Mouse (Mus musculus): ENCODE data around the gene Usp7. TPM values are rescaled to one million over a fixed set of nuclear protein-coding genes. Genes with fewer than 3 reads are reported as not detected.

Usp7 gene
- polyA plus RNA-seq, 1 experiment from 2014 or later = 34.2 TPM

DNA sequence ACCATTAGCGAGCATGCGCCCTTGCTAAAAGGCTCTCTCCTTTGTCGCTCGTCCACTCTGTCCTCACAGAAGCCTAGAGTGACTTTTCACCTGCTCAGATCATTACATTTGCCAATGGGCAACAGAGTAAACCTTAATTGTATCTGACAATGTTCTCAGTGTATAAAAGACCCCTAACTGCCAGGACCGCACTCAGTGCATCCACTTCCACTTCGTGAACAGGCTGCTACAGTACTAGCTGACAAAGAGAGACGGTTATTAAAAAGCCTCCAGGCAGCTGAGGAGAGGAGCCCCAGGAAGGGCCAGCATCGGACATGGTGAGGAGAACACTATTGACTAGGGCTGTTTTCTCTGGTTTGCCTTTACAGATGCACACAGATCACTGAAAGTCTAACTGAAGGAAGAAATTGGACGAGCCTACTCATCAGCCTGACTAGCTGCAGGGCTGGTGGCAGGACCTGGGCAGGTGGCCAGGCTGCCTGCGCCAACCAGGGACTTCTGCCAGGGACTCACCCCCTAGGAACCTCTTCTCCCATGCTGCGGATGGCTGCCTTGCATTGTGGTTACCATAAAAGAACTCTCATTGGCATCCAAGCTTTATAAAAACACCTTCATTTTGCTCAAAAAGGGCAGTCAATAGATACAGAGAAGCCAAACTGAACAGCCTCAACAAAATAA, 102.0 kb downstream of the Usp7 start:
- 82% methylated on average over 11 of the region's 11 CpGs for WGBS
- Histone ChIP-seq H3K9ac (no peak overlapping the region), H3K4me2 (no peak overlapping the region), H3K27ac (no peak overlapping the region), H3K27me3 (replicated peaks) (no peaks in the 10 kb centered on the region), H3K4me3 (no peak overlapping the region), H3K9me3 (no peaks in the 10 kb centered on the region), H3K4me1 (no peaks in the 10 kb centered on the region), H3K36me3 (replicated peaks) (peaks cover 61% of the 10 kb centered on the region)
- no peak; the same call in 1 of the 2 replicates for ATAC-seq (replicated peaks)

DNA sequence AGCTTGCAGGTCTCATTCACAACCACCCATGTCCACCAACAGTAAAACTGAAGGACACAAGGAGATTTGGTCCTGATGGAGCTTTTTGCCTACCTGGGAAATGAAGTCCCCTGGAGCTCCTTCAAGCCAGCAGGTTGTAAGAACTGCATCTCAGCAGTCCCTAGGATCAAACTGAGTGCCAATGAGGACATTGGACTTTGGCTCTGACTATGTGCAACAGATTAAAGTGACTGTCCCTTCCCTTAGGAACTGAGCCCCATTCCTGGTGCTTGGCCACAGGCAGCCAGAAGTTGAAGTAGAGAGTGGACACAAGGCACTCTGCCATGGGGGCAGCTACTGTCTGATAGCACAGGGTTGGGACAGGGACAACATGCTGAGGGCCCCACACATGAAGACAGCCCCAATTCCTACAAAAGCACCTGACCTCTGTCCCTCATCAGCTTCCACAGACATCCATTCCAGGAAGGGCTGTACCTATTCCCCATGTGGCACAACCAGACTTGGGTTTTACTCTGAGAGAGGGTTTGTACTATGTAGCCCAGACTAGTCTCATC, 104.5 kb downstream of the Usp7 start:
- peaks cover 42% of the 10 kb centered on the region for H3K36me3 ChIP-seq (replicated peaks)
- H3K27ac ChIP-seq = no peak overlapping the region
- no peak for ATAC-seq (replicated peaks)

DNA sequence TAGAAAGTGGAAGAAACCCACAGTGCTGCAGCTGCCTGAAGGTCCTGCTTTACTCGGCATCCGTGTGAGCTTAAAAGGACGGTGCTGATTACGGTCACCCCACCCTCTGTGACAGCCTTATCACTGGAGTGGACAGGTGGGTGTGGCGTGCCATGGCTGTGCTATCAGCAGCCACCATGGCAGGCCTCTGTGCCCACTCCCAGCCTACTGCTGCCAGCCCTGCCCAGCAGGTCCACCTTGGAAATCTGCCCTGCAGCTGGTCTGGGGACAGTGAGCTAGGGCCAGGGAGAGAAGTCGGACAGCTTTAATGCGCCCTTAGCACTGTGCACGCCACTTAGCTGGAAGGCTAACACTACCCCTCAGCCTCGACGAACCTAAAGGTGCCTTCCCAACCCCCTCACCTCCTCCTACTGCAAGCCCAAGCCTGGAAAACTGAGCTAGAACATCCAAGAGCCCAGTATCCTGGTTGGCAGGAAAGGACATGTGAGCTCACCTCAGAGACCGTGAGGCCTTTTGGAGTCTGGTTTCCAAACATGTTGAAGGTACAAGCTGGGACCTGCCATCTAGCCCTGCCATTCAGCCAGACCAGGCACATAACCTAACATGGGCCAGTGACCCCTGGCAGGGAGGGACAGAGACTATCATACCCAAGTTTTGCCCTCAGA, 105.1 kb downstream of the Usp7 start:
- H3K9ac ChIP-seq = no peak overlapping the region
- no peak overlapping the region for H3K4me3 ChIP-seq
- H3K27me3 ChIP-seq (replicated peaks) = no peaks in the 10 kb centered on the region
- no peaks in the 10 kb centered on the region for H3K4me1 ChIP-seq
- 87% methylated on average over 11 of the region's 11 CpGs for WGBS
- H3K4me2 ChIP-seq = no peak overlapping the region
- ATAC-seq (replicated peaks) = peak; percentile 18; the same call in 1 of the 2 replicates
- peaks cover 36% of the 10 kb centered on the region for H3K36me3 ChIP-seq (replicated peaks)
- no peak overlapping the region for H3K27ac ChIP-seq
- no peaks in the 10 kb centered on the region for H3K9me3 ChIP-seq

More for the DNA sequence above, 104.5 kb downstream of the Usp7 start:
- Histone ChIP-seq H3K9ac (no peak overlapping the region), H3K4me3 (no peak overlapping the region), H3K4me1 (no peaks in the 10 kb centered on the region), H3K4me2 (no peak overlapping the region), H3K27me3 (replicated peaks) (no peaks in the 10 kb centered on the region), H3K9me3 (no peaks in the 10 kb centered on the region)

DNA sequence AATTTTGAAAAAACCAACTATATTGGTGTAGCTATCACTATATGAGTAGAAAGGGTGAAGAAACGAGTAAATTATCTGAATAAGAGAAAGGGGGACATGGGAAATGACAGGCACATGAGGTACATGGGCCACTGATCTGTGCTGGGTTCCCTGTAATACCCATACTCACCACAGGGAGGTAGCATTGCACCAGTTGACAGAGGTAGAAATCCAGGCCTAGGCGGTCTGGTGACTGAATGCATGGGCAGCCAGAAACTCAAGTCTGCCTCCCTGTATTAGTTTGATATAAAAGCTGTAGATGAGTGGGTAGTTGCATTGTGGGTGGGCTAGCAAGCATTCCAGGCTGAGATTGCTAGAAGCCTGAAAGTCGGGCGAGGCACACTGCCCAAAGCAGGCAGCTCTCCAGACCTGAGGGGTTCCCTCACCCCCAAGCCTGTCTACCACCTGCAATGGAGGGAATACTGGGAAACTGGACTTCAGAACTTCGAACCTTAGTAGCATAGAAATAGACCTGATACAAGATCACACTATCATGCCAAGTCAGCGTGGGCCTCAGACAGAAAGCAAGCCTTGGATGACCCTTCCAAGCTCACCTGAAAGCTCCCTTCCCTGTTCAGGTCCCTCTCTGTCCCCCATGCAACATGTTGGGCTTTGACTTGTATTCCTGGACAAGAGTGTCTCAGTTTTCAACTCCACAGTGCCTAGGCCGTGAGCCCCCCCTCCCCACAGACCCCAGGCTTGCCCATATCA, 105.8 kb downstream of the Usp7 start:
- peak; percentile 14; the same call in 1 of the 2 replicates for ATAC-seq (replicated peaks)
- Histone ChIP-seq H3K9ac (no peak overlapping the region), H3K27me3 (replicated peaks) (no peaks in the 10 kb centered on the region), H3K9me3 (no peaks in the 10 kb centered on the region), H3K36me3 (replicated peaks) (peaks cover 30% of the 10 kb centered on the region), H3K27ac (no peak overlapping the region), H3K4me1 (no peaks in the 10 kb centered on the region), H3K4me3 (no peak overlapping the region), H3K4me2 (no peak overlapping the region)
- whole genome bisulfite sequencing = 63% methylated on average over 7 of the region's 7 CpGs

DNA sequence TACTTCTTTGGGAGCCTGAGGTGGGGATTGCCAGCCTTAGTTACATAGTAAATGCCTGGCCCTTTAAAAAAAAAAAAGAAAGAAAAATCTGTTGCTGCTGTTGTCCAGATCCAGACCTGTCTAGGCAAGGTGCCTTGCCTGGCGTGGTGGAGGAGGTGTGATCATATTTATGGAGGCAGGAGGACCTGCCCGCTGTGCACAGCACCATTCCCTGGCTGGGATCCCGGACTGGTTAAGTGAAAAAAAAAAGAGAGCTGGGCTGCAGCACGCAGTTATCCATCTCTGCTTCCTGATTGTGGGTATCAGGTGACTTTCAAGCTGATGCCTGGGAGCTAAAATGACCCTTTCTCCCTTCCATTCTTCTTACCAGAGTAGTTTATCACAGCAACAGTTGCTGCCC, 107.0 kb downstream of the Usp7 start:
- Histone ChIP-seq H3K4me3 (no peak overlapping the region), H3K4me2 (no peak overlapping the region), H3K36me3 (replicated peaks) (peaks cover 18% of the 10 kb centered on the region; the same call in 1 of the 2 replicates), H3K27me3 (replicated peaks) (no peaks in the 10 kb centered on the region), H3K27ac (no peak overlapping the region), H3K4me1 (no peaks in the 10 kb centered on the region), H3K9me3 (no peaks in the 10 kb centered on the region), H3K9ac (no peak overlapping the region)
- WGBS = 80% methylated on average over 4 of the region's 4 CpGs
- ATAC-seq (replicated peaks) = no peak

DNA sequence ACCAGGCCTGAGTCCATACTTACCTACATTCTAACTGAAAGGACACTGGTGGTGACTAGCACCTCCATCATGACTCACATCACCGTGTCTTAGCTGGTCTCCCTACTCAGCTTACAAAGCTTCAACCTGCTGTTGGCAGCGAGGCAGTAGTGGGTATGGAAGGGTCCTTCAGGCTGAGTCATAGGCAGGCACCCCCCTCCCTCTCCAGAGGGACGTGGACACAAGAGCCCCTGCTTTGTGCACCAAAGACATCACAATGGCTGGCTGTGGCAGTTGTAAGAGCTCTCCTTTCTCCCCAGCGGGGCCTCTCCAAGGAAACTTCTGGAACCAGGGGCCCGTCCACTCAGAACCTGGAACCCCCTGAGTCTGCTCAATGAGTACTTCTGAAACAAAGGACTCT, 111.6 kb downstream of the Usp7 start, which contains the start of gene Gm5767:
Gene Gm5767, plus strand, starts transcription at position 301 of the 400 bp plus-strand sequence.
- Histone ChIP-seq H3K4me1 (no peaks in the 10 kb centered on the region), H3K36me3 (replicated peaks) (no peaks in the 10 kb centered on the region), H3K4me3 (no peak within 1 kb of the TSS), H3K27me3 (replicated peaks) (no peaks in the 10 kb centered on the region), H3K27ac (no peak within 1 kb of the TSS), H3K9me3 (no peaks in the 10 kb centered on the region), H3K9ac (no peak within 1 kb of the TSS), H3K4me2 (no peak within 1 kb of the TSS)
- 79% methylated on average over 5 of the region's 5 CpGs for WGBS
- no peak for ATAC-seq (replicated peaks)

DNA sequence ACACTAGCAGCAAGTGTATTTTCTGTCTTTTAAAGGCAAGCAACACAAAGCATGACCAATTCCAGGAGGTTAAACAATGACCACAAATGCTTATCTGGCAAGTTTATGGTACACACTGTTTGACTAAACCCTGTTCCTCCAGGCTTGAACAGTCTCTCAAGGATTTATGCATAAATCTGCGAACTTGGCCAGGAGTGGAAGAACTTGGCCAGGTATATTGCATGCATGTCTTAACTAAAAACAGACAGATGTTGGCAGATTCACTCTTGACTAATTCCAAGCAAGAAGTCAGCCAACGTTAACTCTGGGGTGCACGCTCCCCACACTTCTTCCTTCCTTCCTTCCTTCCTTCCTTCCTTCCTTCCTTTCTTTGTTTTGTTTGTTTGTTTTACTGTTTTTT, 112.3 kb downstream of the Usp7 start:
- Histone ChIP-seq H3K4me3 (no peak overlapping the region), H3K9me3 (no peaks in the 10 kb centered on the region), H3K36me3 (replicated peaks) (no peaks in the 10 kb centered on the region), H3K27ac (no peak overlapping the region), H3K4me2 (no peak overlapping the region), H3K9ac (no peak overlapping the region), H3K4me1 (no peaks in the 10 kb centered on the region), H3K27me3 (replicated peaks) (no peaks in the 10 kb centered on the region)
- WGBS = 89% methylated on average over 3 of the region's 3 CpGs
- ATAC-seq (replicated peaks) = no peak

DNA sequence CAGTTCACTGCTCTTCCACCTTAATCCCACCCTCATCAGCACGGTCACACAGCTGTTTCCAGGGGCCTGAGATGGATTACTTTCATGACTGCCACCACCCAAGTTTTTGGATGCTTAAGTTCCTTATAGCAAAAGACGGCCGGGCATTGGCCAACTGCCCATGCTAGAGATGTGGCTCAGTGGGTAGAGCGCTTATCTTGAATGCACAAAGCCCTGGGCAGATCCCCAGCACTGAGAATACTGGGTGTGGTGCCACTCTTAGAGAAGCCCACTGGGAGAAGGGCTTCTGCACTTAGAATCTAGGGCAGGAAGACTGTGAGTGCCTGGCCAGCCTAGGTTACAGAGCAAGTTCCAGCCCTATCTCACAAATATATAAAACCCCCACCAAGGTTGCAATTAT, 113.4 kb downstream of the Usp7 start:
- no peak overlapping the region for H3K9ac ChIP-seq
- H3K4me3 ChIP-seq = no peak overlapping the region
- no peak overlapping the region for H3K27ac ChIP-seq
- no peaks in the 10 kb centered on the region for H3K36me3 ChIP-seq (replicated peaks)
- 0 out of 2 replicates have a peak, but pooled peaks cover 2% of the 10 kb centered on the region for H3K27me3 ChIP-seq (replicated peaks)
- WGBS = 81% methylated on average over 4 of the region's 4 CpGs
- H3K4me1 ChIP-seq = no peaks in the 10 kb centered on the region
- H3K4me2 ChIP-seq = no peak overlapping the region
- ATAC-seq (replicated peaks) = no peak
- H3K9me3 ChIP-seq = no peaks in the 10 kb centered on the region

DNA sequence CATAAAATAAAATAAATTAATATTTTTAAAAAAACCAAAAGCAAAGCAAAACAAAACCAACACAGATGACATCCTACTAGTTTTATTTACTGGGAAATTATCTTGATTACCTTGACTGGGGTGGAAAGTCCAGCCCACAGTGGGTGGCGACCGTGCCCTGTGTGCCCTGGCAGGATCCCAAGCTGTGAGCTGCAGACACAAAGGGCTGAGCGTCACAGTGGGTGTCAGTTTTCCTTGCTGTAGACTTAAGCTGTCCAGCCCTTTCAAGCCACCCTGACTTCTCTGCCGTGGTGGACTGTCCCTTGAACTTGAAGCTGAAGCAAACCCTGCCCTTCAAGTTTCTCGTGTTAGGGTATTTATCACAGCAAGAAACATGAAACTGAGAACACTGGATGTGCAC, 114.1 kb downstream of the Usp7 start:
- Histone ChIP-seq H3K4me1 (no peaks in the 10 kb centered on the region), H3K4me2 (no peak overlapping the region), H3K27me3 (replicated peaks) (0 out of 2 replicates have a peak, but pooled peaks cover 3% of the 10 kb centered on the region), H3K36me3 (replicated peaks) (no peaks in the 10 kb centered on the region), H3K27ac (no peak overlapping the region), H3K4me3 (no peak overlapping the region), H3K9ac (no peak overlapping the region), H3K9me3 (no peaks in the 10 kb centered on the region)
- 52% methylated on average over 5 of the region's 5 CpGs for WGBS
- no peak for ATAC-seq (replicated peaks)

DNA sequence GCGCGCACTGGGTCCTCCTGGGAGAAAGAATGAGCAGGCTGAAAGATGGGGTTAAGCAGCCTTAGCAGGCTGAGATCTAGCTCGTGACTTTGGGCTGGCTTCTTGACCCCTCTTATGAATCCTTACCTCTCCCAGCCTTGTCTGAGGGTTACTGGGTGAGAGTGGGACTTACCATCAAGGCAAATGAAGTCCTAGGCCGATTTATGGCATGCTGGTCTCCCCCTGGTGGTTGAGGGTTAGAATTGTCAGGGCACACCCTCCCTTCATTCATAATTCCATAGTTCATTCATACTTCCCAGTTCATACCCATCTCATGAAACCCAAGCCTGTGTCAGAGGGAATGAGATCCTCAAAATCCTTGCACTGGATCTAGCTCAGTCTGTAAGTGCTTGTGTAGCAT, 115.3 kb downstream of the Usp7 start:
- 53% methylated on average over 4 of the region's 4 CpGs for WGBS
- no peak for ATAC-seq (replicated peaks)
- H3K4me3 ChIP-seq = no peak overlapping the region
- no peak overlapping the region for H3K9ac ChIP-seq
- H3K4me1 ChIP-seq = peaks cover 5% of the 10 kb centered on the region; the same call in 1 of the 2 replicates
- H3K36me3 ChIP-seq (replicated peaks) = no peaks in the 10 kb centered on the region
- no peaks in the 10 kb centered on the region for H3K9me3 ChIP-seq
- H3K27me3 ChIP-seq (replicated peaks) = 0 out of 2 replicates have a peak, but pooled peaks cover 3% of the 10 kb centered on the region
- H3K27ac ChIP-seq = no peak overlapping the region
- no peak overlapping the region for H3K4me2 ChIP-seq

DNA sequence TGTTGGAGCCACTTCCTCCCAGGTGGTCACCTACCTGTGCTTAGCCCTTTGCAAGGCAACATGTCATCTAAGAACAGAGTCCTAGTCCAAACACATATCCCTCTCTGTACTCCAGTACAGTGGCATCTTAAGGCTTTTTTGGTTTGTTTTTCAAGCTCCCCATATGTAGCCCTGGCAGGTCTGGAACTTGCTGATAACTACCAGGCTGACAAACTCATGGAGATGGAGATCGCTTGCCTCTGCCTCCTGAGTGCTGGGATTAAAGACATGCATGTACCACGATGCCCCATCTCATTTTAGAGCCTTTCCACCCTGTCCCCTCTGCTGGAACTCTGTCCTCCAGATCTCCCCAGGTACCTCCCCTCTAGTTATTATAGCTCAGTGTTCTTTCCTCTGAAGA, 115.9 kb downstream of the Usp7 start:
- 59% methylated on average over 2 of the region's 2 CpGs for WGBS
- 0 out of 2 replicates have a peak, but pooled peaks cover 3% of the 10 kb centered on the region for H3K27me3 ChIP-seq (replicated peaks)
- H3K4me3 ChIP-seq = no peak overlapping the region
- H3K9me3 ChIP-seq = no peaks in the 10 kb centered on the region
- ATAC-seq (replicated peaks) = no peak
- H3K4me1 ChIP-seq = peaks cover 7% of the 10 kb centered on the region
- no peak overlapping the region for H3K9ac ChIP-seq
- H3K36me3 ChIP-seq (replicated peaks) = no peaks in the 10 kb centered on the region
- no peak overlapping the region for H3K4me2 ChIP-seq
- H3K27ac ChIP-seq = no peak overlapping the region

DNA sequence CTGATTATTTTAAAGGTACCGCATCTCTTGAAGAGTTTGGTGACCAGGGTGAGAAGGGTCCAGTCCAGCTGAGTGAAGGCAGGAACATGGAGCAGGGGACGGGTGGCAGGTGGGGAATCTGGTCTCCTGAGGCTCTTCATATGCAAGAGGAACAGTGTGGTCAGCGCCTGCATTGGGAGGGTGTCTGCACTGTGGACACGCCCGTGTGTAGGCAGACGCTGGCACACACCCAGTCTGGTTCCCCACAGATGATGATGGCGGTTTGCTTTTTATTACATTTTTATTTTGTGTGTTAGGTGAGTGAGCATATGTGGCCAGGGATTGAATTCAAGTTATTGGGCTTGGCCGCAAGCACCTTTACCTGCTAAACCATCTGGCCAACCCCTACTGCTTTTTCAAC, 116.5 kb downstream of the Usp7 start:
- no peaks in the 10 kb centered on the region for H3K9me3 ChIP-seq
- H3K4me1 ChIP-seq = peaks cover 14% of the 10 kb centered on the region
- ATAC-seq (replicated peaks) = no peak
- 0 out of 2 replicates have a peak, but pooled peaks cover 3% of the 10 kb centered on the region for H3K27me3 ChIP-seq (replicated peaks)
- no peak overlapping the region for H3K27ac ChIP-seq
- no peak overlapping the region for H3K4me3 ChIP-seq
- H3K4me2 ChIP-seq = no peak overlapping the region
- H3K36me3 ChIP-seq (replicated peaks) = no peaks in the 10 kb centered on the region
- 87% methylated on average over 8 of the region's 8 CpGs for WGBS
- H3K9ac ChIP-seq = no peak overlapping the region

Measured in midbrain, embryonic 15.5 days (tissue).